ENCODE assay signal across 22 mouse cellular contexts in genomic region chr10:24108236-24108635, GRCm38 (mm10). TPM values are rescaled to one million over a fixed set of nuclear protein-coding genes. Genes with fewer than 3 reads are reported as not detected.
"Had no signal": no experiment of that assay in that cellular context is flagged by ENCODE, and none has a peak within 500 bp of the region (broad histone marks: within the 10 kb centered on the region; RNA-seq: fewer than 3 reads in every experiment).

No protein-coding gene starts in this region.

- H3K9me3 ChIP-seq: limb, embryonic 13.5 days; liver, embryonic 12.5 days; lung, embryonic 15.5 days; megakaryocyte, embryonic 14.5 days; midbrain, embryonic 12.5 days; neural tube, embryonic 13.5 days; stomach, embryonic 15.5 days had no signal

- H3K27me3 ChIP-seq: limb, embryonic 13.5 days; liver, embryonic 12.5 days; lung, embryonic 15.5 days; megakaryocyte, embryonic 14.5 days; neural tube, embryonic 13.5 days; stomach, embryonic 15.5 days had no signal

- H3K4me2 ChIP-seq: limb, embryonic 13.5 days; liver, embryonic 12.5 days; lung, embryonic 15.5 days; midbrain, embryonic 12.5 days; neural tube, embryonic 13.5 days; stomach, embryonic 15.5 days had no signal

- H3K4me3 ChIP-seq: limb, embryonic 13.5 days; liver, embryonic 12.5 days; lung, embryonic 15.5 days; megakaryocyte, embryonic 14.5 days; midbrain, embryonic 12.5 days; neural tube, embryonic 13.5 days; stomach, embryonic 15.5 days had no signal

- H3K9ac ChIP-seq: limb, embryonic 13.5 days; liver, embryonic 12.5 days; lung, embryonic 15.5 days; midbrain, embryonic 12.5 days; neural tube, embryonic 13.5 days; stomach, embryonic 15.5 days had no signal

- H3K27ac ChIP-seq: limb, embryonic 13.5 days; liver, embryonic 12.5 days; lung, embryonic 15.5 days; macrophage; midbrain, embryonic 12.5 days; neural tube, embryonic 13.5 days; stomach, embryonic 15.5 days had no signal

- DNase-seq: kidney, postnatal 25 days; layer of hippocampus, adult 9-11 months; lung, postnatal 14 days; retina, postnatal 1 day; right cerebral cortex, postnatal 4 days; thymus, adult 2 months; thymus, postnatal 36 days had no signal

- H3K4me1 ChIP-seq: limb, embryonic 13.5 days; liver, embryonic 12.5 days; lung, embryonic 15.5 days; midbrain, embryonic 12.5 days; neural tube, embryonic 13.5 days; stomach, embryonic 15.5 days had no signal

- ATAC-seq: liver, embryonic 12.5 days; midbrain, embryonic 16.5 days had no signal

- H3K36me3 ChIP-seq: limb, embryonic 13.5 days; liver, embryonic 12.5 days; lung, embryonic 15.5 days; midbrain, embryonic 12.5 days; neural tube, embryonic 13.5 days; stomach, embryonic 15.5 days had no signal

RNA-seq across cellular contexts. Expression of gene Taar9, which starts 1.1 kb away (rescaled TPM):
- total RNA-seq: layer of hippocampus, adult 18-20 months; left cerebral cortex, postnatal 36 days had no signal
- polyA plus RNA-seq: kidney, embryonic 14.5 days; limb, embryonic 13.5 days; liver, embryonic 12.5 days; liver, embryonic 16.5 days; lung, embryonic 15.5 days; macrophage; midbrain, embryonic 12.5 days; midbrain, embryonic 16.5 days; neural tube, embryonic 13.5 days; stomach, embryonic 15.5 days; testis, adult 2 months; thymus, adult 2 months had no signal

RNA-seq across cellular contexts. Expression of gene Taar8c, which starts 6.5 kb away (rescaled TPM):
- total RNA-seq: layer of hippocampus, adult 18-20 months; left cerebral cortex, postnatal 36 days had no signal
- polyA plus RNA-seq: kidney, embryonic 14.5 days; limb, embryonic 13.5 days; liver, embryonic 12.5 days; liver, embryonic 16.5 days; lung, embryonic 15.5 days; macrophage; midbrain, embryonic 12.5 days; midbrain, embryonic 16.5 days; neural tube, embryonic 13.5 days; stomach, embryonic 15.5 days; testis, adult 2 months; thymus, adult 2 months had no signal

RNA-seq across cellular contexts. Expression of gene Taar8b, which starts 16.1 kb away (rescaled TPM):
- total RNA-seq: layer of hippocampus, adult 18-20 months; left cerebral cortex, postnatal 36 days had no signal
- polyA plus RNA-seq: kidney, embryonic 14.5 days; limb, embryonic 13.5 days; liver, embryonic 12.5 days; liver, embryonic 16.5 days; lung, embryonic 15.5 days; macrophage; midbrain, embryonic 12.5 days; midbrain, embryonic 16.5 days; neural tube, embryonic 13.5 days; stomach, embryonic 15.5 days; testis, adult 2 months; thymus, adult 2 months had no signal

RNA-seq across cellular contexts. Expression of gene Taar8a, which starts 31.9 kb away (rescaled TPM):
- total RNA-seq: layer of hippocampus, adult 18-20 months; left cerebral cortex, postnatal 36 days had no signal
- polyA plus RNA-seq: kidney, embryonic 14.5 days; limb, embryonic 13.5 days; liver, embryonic 12.5 days; liver, embryonic 16.5 days; lung, embryonic 15.5 days; macrophage; midbrain, embryonic 12.5 days; midbrain, embryonic 16.5 days; neural tube, embryonic 13.5 days; spleen, adult 2 months; stomach, embryonic 15.5 days; testis, adult 2 months; thymus, adult 2 months had no signal
